Mouse (Mus musculus) left cerebral cortex, postnatal 4 days (tissue): ENCODE measurements around the gene Tipin. TPM values are rescaled to one million over a fixed set of nuclear protein-coding genes. Genes with fewer than 3 reads are reported as not detected.
A peak's percentile ranks its signal among the peaks of the same experiment; 100 is the strongest.

Experiments
- DNase-seq: peaks from one replicate; pipeline ENCODE4 v3.0.0-alpha.2; 2022
- intact Hi-C: fragments of 180-260 bp; cut with DNase I; formaldehyde crosslinking; loops from one replicate; pipeline ENCODE4 v1.15.1; 2025
- total RNA-seq, 2 experiments: library from RNA; stranded (reverse); gene quantifications; 2 replicates each; pipeline ENCODE4 v1.2.3; 2021

Gene Tipin
- 10 to 100 TPM; 25.1 to 25.2 TPM for total RNA-seq

DNA sequence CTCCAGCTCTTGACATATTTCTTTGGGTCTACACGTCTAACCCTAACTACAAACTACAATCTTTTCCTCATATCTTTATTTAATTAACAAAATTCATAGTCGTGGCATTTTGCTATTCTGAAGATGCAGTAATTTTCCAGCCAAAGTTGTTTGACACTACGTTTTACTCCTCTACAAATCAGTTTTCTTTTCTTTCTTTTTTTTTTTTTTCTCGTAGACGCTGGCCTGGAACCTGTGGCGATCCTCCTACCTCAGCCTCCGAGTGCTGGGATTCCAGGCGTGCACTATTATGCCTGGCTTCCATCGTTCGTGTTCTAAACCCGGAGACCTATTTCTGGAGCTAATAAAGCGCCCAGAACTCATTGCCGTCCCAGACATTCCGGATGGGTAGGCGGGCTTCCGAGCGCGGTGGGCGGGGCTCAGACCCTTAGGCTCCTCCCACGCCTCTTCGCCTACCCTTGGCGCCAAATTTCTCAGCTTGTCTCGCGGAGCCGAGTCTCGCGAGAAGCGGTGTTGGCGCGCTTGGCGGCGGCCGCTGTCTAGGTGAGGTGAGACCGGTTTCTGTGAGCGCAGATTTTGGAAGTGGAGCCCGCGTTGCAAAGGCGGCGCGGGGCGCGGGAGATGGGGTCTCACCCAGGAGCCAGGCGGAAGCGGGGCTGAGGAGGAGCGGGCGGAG is at the start of gene Tipin:
Tipin (plus strand) TSS at position 477 of the 676 bp plus-strand sequence.
- intact Hi-C loops = no loop called here

DNA sequence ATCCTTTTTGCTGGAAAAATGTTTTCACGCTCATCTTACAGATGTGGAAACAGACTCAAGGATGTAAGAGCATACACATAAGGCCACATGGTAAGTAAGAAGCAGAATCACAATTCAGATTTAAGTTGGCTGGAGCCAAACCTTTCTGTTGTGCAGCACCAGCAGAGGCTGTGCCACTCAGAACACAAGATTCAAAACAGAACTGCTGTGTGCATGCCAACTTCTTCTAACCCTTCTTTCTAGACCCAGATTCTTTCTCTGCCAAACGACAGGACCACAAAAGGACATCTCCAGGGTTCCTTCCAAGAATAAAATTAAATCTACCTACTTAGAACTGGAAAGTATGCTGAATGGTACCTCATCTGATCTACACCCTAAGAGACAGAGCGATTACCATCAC is 49.7 kb upstream of the Tipin start:
- DNase-seq = no peak
- intact Hi-C loops = no loop called here

More for the DNA sequence above, at the start of gene Tipin:
- DNase-seq = peak; percentile 95

DNA sequence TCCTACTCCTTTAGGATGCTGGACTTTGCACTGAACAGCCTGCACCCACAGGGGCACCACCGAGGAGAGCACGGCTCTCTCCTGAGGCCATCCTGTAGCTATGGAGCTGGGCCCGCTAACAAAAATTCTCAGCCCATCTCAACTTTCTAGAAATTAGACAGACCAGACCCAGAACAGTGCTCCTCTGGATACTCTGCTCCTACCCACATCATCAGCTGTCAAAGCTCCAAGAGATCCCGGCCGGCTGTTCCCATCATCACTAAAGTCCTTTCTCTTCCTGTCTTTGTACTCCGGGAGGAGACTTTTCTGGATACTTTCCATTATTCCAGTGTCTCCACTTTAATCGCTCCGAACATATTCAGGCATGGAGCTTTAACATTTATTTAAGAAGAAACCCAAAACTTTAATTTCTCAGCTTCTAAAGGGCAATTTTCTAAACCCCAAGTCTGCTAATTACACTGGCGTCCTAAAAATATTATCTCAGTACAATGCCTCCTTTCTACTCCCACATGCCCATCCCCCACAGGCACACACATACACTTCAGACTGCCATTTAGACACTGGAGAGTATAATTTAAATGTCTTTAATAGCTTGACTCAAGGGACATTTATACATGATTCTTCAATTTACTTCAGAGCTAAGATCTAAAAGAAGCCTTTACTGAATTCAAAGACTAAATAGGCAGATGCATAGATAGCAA is 49.0 kb upstream of the Tipin start:
- intact Hi-C loops = no loop called here
- DNase-seq = peak; percentile 26

DNA sequence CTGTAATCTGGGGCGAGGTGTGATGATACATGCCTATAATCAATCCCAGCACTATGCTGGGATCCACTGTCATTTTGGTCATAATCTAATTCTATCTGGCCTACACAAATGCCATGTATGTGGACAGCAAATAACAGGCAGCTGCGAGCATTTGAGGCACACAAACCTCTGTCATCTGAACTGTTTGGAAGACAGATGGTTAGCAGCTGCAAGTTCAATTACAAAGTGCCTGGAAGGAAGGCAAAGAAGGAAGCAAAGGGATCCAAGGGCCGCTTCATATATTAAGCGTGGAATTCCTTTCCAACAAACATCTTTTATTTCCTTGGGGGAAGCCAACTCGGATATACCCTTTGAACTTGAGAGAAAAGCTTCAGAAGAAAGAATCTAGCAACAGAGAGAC is 47.7 kb upstream of the Tipin start:
- DNase-seq = no peak
- intact Hi-C loops = no loop called here

DNA sequence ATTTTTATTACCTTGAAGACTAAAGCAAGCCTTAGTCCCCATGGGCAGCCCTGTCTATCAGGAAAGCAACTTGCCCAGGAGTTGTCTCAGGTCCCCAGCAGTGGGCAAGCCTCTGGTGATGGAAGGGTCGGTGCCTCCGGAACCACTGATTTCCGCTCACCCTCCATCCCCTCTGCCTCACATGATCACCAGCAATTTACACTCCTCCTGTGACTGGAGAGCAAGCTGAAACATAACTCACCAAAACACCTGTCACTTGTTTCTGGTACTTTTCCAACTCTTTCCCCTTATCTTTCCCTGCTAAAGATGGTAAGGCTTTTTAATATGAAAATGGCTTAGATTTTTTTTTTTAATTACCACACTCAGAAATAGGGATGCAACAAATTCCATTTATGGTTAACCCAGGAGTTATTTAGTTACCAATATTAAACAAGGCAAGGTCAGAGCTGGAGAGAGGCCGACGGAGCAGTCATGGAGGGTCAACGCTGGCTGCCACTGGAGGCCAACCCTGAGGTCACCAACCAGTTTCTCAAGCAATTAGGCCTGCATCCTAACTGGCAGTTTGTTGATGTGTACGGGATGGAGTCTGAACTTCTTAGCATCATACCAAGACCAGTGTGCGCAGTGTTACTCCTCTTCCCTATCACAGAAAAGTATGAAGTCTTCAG is 46.5 kb upstream of the Tipin start, which contains the start of gene Uchl4:
Uchl4 (plus strand) TSS at position 434 of the 668 bp plus-strand sequence.
- intact Hi-C loops = no loop called here
- DNase-seq = no peak

DNA sequence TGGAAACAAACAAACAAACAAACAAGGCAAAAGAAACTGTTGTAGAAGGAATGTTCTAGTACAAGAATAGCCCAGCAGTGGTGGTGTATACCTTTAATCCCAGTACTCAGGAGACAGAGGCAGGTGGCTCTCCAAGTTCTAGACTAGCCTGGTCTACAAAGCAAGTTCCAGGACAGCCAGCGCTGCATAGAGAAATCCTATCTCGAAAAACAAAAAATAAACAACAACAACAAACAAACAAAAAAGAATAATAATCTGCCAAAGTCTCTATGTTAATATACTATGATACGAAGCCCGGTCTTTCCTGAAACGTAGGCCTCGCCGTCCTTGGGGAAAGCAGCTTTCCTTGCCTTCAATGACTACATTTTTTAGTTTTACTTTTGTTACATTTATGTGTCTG is 45.3 kb upstream of the Tipin start:
- no peak for DNase-seq

DNA sequence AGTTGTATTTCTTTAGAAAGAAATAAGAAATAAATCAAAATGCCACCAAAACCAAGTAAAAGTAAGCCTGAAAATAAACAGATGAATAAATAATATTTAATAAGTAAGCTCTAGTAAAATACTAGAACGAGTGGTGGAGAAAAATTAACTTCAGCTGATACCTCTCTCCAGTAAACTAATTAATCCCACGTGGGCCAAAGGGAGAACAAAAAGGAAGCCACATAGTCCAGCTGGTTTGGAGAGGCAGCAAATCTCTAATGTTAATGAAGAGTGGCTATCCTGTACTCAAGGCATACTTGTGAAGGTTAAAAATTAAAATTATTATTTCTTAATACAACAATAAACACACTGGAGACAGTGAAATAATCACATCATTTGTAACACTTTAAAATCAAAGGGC is 41.3 kb upstream of the Tipin start:
- DNase-seq = no peak
- intact Hi-C loops = no loop called here

More for the DNA sequence above, 45.3 kb upstream of the Tipin start:
- intact Hi-C loops = no loop called here

DNA sequence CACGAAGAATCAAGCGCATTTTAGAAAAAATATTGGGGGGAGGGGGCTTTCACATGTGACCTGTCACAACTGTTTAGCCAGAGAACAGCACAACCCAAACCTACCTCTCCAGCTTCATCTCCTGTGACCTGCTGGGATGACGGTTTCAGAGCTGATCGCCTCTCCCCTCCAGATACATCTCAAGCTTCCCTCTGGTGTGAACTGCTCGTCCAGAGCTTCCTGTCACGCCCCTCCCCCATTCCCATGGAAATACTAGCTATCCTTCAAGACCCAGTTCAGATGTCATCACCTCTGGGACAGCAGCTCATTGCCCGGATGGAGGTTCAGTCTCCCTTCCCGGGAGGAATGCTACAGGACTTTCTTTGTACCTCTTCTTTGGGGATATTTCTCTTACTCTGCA is 40.7 kb upstream of the Tipin start:
- DNase-seq = no peak
- intact Hi-C loops = no loop called here

DNA sequence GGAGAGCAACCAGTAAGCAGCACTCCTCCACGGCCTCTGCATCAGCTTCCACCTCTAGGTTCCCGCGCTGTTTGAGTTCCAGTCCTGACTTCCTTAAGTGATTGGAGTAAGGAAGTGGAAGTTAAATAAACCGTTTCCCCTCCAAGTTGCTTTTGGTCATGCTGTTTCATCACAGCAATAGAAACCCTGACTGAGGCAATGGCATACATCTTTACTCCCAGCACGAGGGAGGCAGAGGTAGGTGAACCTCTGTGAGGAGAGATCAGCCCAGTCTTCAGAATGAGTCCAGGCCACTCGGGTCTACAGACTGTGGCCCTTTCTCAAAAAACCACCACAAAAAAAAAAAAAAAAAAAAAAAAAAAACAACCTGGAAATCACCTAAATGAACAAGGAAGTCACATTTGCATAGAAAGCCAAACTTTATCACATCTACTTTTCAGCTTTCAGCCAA is 39.0 kb upstream of the Tipin start:
- intact Hi-C loops = no loop called here

DNA sequence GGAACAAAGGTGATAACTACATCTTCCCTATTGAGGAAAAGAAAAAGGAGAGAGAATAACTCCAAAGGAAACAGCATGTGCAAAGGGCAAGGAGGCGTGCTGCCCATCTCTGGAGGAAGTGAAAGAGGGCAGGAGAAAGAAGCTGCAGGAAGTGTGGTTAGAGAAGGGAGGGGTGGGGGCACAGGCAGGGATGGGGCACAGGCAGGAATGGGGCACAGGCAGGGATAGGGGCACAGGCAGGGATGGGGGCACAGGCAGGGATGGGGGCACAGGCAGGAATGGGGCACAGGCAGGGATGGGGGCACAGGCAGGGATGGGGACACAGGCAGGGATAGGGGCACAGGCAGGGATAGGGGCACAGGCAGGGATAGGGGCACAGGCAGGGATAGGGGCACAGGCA is 32.0 kb upstream of the Tipin start:
- DNase-seq = no peak
- intact Hi-C loops = no loop called here

More for the DNA sequence above, 39.0 kb upstream of the Tipin start:
- DNase-seq = no peak

DNA sequence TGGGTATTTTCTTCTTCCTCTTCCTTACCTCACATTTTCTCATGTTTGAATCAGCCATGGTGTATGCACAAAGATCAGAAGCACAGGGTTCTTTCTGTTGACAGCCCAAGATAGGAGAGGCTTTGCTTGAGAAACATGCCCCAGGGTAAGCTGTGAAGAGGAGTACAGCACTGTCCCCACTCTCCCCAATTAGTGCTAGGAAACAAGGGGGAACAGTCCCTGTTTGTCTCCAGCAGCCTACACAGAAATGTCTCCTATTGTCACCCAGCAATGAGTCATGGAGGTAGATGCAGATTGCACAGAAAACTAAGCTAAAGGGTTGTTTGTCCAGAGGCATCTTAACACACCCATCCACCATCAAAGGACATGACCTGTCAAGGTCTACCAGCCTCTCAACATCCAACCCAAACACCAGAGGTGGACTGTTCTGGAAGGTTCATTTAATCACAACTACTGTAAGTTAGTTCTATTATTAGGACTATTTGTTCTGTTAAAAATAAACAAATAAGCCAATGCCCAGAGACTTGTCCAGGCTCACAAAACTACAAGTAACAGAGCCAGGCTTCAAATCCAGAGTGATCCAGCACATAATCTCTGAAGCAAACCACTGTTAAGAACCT is 31.2 kb upstream of the Tipin start:
- no peak for DNase-seq
- intact Hi-C loops = loop anchor here (5.0 to 10.0 kb wide), 2 partner anchors 45 to 73 kb away; partner anchors contain the start of gene Snapc5

DNA sequence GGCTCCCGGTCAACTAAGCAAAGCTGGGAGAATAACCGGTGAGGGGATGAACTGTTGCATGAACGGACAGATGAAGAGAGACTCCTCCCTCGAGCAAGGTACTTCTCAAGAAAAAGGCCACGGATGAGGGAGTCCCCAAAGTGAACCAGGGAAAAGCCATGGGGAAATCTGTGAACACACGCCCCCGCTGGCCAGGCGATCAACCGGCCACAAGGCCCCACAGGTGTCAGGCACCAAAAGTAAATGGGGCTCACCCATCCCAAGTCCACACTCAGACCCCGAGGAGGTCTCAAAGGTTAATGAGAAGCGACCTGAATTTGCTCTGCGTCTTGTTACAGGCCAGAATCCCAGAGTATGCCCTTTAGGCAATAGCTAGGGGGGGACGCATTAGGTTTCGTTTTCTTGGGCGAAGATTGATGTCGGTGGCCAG is 28.8 kb upstream of the Tipin start:
- peak; percentile 13 for DNase-seq
- intact Hi-C loops = loop anchor here (5.0 to 10.0 kb wide), 2 partner anchors 48 to 75 kb away; partner anchors contain the start of gene Snapc5

DNA sequence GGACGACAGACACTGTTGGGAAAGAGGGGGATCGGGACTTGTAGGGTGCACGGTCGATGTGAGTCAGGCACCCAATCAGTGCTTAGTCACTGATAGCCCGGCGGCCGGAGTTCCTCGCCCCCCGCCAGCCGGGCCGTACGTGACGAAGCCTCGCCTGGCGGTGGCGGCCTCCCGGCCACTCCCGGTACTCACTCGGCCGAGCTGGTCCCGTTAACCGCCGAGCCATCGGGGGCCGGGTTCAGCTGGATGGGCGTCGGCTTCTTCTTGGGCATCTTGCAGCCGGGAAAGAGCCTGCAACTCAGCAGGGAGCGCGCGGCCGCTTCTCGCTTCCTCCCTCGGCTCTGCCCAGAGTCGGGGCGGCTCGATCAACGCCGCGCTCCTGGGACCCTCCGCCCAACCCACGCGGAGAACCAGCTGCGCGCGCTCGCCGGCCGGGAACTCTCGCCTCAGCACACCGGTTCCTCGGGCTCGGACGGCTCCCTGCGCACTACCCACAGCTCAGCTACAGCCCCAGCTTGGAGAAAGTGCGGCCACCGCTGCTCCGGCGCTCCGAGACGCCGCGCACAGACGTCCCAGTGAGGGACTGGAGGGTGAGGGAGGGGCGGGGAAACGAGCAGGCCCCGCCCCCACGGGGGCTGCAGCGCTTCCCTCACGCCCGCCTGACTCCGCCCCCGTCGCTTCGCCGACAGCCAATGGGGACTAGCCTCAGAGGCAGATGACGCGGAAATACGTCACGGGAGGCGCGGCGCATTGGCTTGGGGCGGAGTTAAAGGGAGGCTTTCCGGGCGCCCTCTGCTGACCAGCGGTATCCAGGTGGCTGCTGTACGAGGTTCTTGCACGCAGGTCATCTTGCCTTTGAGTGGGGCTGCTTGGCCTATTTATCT is 28.1 kb upstream of the Tipin start, which contains the start of gene Map2k1:
Map2k1 (minus strand) TSS at position 611 of the 884 bp plus-strand sequence.
- intact Hi-C loops = loop anchor here (5.0 to 10.0 kb wide), 2 partner anchors 48 to 76 kb away; partner anchors contain the start of gene Snapc5

DNA sequence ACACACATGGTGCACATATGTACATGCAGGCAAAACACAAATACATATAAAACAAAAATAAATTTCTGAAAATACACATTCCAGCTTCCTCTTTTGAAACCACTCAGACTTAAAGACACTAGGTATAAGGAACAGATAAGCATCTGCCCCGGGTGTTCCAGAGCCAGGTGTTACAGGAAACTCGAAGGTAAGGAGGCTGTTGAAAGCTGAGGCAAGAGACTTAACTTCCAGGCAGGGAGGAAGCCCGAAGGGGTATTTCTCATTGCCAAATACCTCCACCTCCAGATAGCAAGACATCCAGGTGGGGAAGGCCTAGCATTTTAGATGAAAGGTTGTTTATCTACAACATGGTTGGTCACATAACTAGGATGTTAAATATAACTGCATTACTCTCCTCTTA is 26.0 kb upstream of the Tipin start:
- no peak for DNase-seq
- intact Hi-C loops = loop anchor here (10.0 kb wide), 1 partner anchor 51 kb away; no protein-coding TSS in a partner anchor

More for the DNA sequence above, 28.1 kb upstream of the Tipin start, which contains the start of gene Map2k1:
- DNase-seq = peak; percentile 100

DNA sequence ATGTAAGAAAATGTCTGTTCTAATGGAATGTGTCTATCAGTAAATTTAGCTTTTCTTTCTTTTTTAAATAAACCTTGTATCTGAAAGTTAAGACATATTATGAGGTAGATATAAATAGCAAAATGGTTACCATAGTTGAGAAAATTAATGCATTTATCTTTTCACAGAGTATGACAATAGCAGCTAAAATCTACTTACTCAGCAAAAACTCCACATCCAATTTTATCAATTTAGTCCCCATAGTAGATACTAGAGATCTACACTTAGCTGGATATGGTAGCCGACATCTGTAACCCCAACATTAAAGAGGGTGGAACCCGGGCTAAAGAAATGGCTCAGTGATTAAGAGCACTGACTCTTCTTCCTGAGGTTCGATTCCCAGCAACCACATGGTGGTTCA is 25.2 kb upstream of the Tipin start:
- intact Hi-C loops = loop anchor here (10.0 kb wide), 1 partner anchor 51 kb away; no protein-coding TSS in a partner anchor
- no peak for DNase-seq

DNA sequence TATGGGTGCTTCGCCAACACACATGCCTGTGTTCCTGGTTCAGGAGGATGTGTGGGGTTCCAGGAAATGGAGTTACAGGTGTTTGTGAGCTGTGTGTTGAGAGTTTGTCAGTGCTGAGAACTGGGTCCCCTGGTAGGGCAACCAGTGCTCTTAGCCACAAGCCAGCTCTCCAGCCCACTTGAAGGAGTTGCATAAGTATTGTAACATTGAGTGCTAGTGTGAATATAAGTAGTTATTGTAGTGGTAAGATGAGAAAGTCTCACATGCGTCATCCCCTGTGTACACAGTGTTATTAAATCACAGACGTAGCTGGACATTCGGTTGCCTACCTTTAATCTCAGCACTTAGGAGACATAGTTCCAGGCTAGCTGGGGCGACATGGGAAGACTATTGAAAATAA is 21.5 kb upstream of the Tipin start:
- DNase-seq = no peak
- intact Hi-C loops = loop anchor here (10.0 kb wide), 1 partner anchor 55 kb away; no protein-coding TSS in a partner anchor

DNA sequence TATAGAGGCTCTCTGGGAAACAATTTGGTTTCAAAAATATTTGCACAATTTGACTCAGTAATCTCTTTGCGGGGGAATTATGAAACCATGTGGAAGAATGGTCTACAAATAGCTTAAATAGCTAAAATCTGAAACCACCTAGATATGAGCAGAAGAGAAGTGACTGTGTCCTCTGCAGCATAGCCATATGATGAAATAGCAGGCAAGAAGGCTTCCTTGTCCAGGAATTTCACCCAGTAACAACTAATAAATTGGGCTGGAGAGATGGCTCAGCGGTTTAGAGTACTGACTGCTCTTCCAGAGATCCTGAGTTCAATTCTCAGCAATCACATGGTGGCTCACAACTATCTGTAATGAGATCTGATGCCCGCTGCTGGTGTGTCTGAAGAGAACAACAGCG is 20.4 kb upstream of the Tipin start:
- intact Hi-C loops = no loop called here
- DNase-seq = no peak

DNA sequence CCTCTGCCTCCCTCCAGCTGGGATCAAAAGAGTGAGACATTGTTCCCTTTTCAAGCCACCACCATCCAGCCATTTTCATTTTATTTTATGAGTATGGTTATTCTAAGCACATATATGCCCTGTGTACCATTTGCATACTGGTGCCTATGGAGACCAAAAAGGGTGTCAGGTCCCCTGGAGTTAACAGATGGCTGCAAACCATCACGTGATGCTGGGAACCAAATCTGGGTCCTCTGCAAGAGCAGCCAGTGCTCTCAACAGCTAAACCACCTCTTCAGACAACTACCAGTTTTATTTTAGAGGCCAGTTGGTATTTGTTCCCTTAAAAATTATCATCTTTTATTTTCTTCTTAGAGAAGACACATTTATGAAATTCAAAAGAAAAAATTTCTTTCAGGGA is 16.6 kb upstream of the Tipin start:
- intact Hi-C loops = no loop called here
- DNase-seq = no peak

DNA sequence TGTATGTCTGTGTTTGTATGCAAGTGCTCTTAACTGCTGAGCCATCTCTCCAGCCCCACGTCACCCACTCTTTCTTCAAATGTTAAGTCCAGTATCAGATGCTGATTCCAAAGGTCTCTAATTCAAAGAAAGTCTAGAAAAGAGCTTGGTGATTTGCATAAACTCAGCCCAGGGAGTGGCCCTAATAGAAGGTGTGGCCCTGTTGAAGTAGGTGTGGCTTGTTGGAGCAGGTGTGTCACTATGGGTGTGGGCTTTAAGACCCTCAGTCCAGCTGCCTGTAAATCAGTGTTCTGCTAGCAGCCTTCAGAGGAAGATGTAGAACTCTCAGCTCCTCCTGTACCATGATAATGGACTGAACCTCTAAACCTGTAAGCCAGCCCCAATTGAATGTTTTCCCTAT is 14.2 kb upstream of the Tipin start:
- intact Hi-C loops = no loop called here
- no peak for DNase-seq

DNA sequence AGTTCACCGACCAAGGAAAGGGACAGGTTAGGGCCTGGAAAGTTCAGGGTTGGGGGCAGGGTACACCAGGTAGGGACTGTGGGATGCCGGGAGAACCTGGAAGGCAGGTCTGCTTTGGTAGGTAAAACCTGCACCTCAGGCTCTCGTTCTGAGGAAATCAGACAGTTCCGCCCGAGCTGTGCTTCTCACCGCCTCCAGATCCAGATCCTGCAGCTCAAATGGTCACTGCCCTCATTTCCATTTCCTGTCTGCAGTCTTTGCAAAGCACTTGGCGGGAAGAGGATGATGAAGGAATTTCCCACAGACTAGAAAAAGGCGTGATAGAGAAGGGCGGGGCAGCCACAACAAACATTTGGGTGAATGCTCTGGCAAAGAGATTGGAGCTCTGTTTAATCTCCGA is 13.2 kb upstream of the Tipin start:
- intact Hi-C loops = no loop called here
- DNase-seq = no peak
